Mouse (Mus musculus): ENCODE measurements around the gene Cdon. TPM values are rescaled to one million over a fixed set of nuclear protein-coding genes. Genes with fewer than 3 reads are reported as not detected.
A peak's percentile ranks its signal among the peaks of the same experiment; 100 is the strongest.

The Cdon gene
- polyA plus RNA-seq, 1 experiment from 2014 or later: 4.2 TPM

GRCm38 (mm10) chr9:35523541-35523940 is 102.6 kb downstream of the Cdon start:
- no peak overlapping the region for H3K9ac ChIP-seq (replicated peaks; ENCODE audit: low read length)
- 45% methylated on average over 5 of the region's 5 CpGs for WGBS
- H3K4me3 ChIP-seq (ENCODE audit: low read length): no peak overlapping the region
- ATAC-seq (ENCODE audit: low FRiP score, low TSS enrichment): no peak; the same call in 1 of the 2 replicates
- no peak overlapping the region for H3K27ac ChIP-seq (ENCODE audit: low read length)
- no peaks in the 10 kb centered on the region for H3K27me3 ChIP-seq (ENCODE audit: insufficient read depth, low read length)
- peaks cover 7% of the 10 kb centered on the region; the same call in 1 of the 2 replicates for H3K4me1 ChIP-seq (ENCODE audit: insufficient read depth, low read length)
- H3K36me3 ChIP-seq (ENCODE audit: insufficient read depth, low read length): no peaks in the 10 kb centered on the region
- no peaks in the 10 kb centered on the region for H3K9me3 ChIP-seq (ENCODE audit: low read length)
- no peak overlapping the region for H3K4me2 ChIP-seq (replicated peaks; ENCODE audit: low read depth, low read length)

GRCm38 (mm10) chr9:35523941-35524411 is 103.0 kb downstream of the Cdon start:
- no peaks in the 10 kb centered on the region for H3K9me3 ChIP-seq (ENCODE audit: low read length)

GRCm38 (mm10) chr9:35529141-35529540 is 108.2 kb downstream of the Cdon start:
- H3K4me1 ChIP-seq (ENCODE audit: insufficient read depth, low read length): no peaks in the 10 kb centered on the region
- H3K36me3 ChIP-seq (ENCODE audit: insufficient read depth, low read length): no peaks in the 10 kb centered on the region
- no peaks in the 10 kb centered on the region for H3K9me3 ChIP-seq (ENCODE audit: low read length)
- H3K9ac ChIP-seq (replicated peaks; ENCODE audit: low read length): no peak overlapping the region
- no peak for ATAC-seq (ENCODE audit: low FRiP score, low TSS enrichment)
- WGBS: 68% methylated on average over 3 of the region's 3 CpGs
- no peak overlapping the region for H3K27ac ChIP-seq (ENCODE audit: low read length)
- no peak overlapping the region for H3K4me3 ChIP-seq (ENCODE audit: low read length)
- no peak overlapping the region for H3K4me2 ChIP-seq (replicated peaks; ENCODE audit: low read depth, low read length)
- no peaks in the 10 kb centered on the region for H3K27me3 ChIP-seq (ENCODE audit: insufficient read depth, low read length)

More at GRCm38 (mm10) chr9:35523941-35524411, 103.0 kb downstream of the Cdon start:
- WGBS: 17% methylated on average over 7 of the region's 7 CpGs
- Histone ChIP-seq H3K27ac (ENCODE audit: low read length) (no peak overlapping the region), H3K9ac (replicated peaks; ENCODE audit: low read length) (no peak overlapping the region), H3K4me1 (ENCODE audit: insufficient read depth, low read length) (peaks cover 7% of the 10 kb centered on the region; the same call in 1 of the 2 replicates), H3K27me3 (ENCODE audit: insufficient read depth, low read length) (no peaks in the 10 kb centered on the region), H3K4me2 (replicated peaks; ENCODE audit: low read depth, low read length) (no peak overlapping the region), H3K4me3 (ENCODE audit: low read length) (no peak overlapping the region), H3K36me3 (ENCODE audit: insufficient read depth, low read length) (no peaks in the 10 kb centered on the region)
- peak; percentile 87 for ATAC-seq (ENCODE audit: low FRiP score, low TSS enrichment)

GRCm38 (mm10) chr9:35529796-35530195 is 108.9 kb downstream of the Cdon start:
- 33% methylated on average over 1 of the region's 1 CpGs for WGBS

GRCm38 (mm10) chr9:35533266-35533665 is 112.3 kb downstream of the Cdon start:
- Histone ChIP-seq H3K9ac (replicated peaks; ENCODE audit: low read length) (no peak overlapping the region), H3K27me3 (ENCODE audit: insufficient read depth, low read length) (no peaks in the 10 kb centered on the region), H3K4me3 (ENCODE audit: low read length) (no peak overlapping the region), H3K9me3 (ENCODE audit: low read length) (no peaks in the 10 kb centered on the region), H3K27ac (ENCODE audit: low read length) (no peak overlapping the region), H3K4me2 (replicated peaks; ENCODE audit: low read depth, low read length) (no peak overlapping the region), H3K4me1 (ENCODE audit: insufficient read depth, low read length) (peaks cover 12% of the 10 kb centered on the region), H3K36me3 (ENCODE audit: insufficient read depth, low read length) (no peaks in the 10 kb centered on the region)
- WGBS: 33% methylated on average over 9 of the region's 9 CpGs
- ATAC-seq (ENCODE audit: low FRiP score, low TSS enrichment): no peak

More at GRCm38 (mm10) chr9:35529796-35530195, 108.9 kb downstream of the Cdon start:
- Histone ChIP-seq H3K4me3 (ENCODE audit: low read length) (no peak overlapping the region), H3K4me2 (replicated peaks; ENCODE audit: low read depth, low read length) (no peak overlapping the region), H3K4me1 (ENCODE audit: insufficient read depth, low read length) (no peaks in the 10 kb centered on the region), H3K36me3 (ENCODE audit: insufficient read depth, low read length) (no peaks in the 10 kb centered on the region), H3K9me3 (ENCODE audit: low read length) (no peaks in the 10 kb centered on the region), H3K27me3 (ENCODE audit: insufficient read depth, low read length) (no peaks in the 10 kb centered on the region), H3K9ac (replicated peaks; ENCODE audit: low read length) (no peak overlapping the region), H3K27ac (ENCODE audit: low read length) (no peak overlapping the region)
- no peak for ATAC-seq (ENCODE audit: low FRiP score, low TSS enrichment)

- Histone ChIP-seq H3K36me3 (ENCODE audit: insufficient read depth, low read length) (no peaks in the 10 kb centered on the region), H3K9ac (replicated peaks; ENCODE audit: low read length) (no peak overlapping the region), H3K4me3 (ENCODE audit: low read length) (no peak overlapping the region), H3K27me3 (ENCODE audit: insufficient read depth, low read length) (no peaks in the 10 kb centered on the region), H3K4me1 (ENCODE audit: insufficient read depth, low read length) (peaks cover 24% of the 10 kb centered on the region), H3K9me3 (ENCODE audit: low read length) (no peaks in the 10 kb centered on the region), H3K27ac (ENCODE audit: low read length) (no peak overlapping the region), H3K4me2 (replicated peaks; ENCODE audit: low read depth, low read length) (no peak overlapping the region)
- peak; percentile 77 for ATAC-seq (ENCODE audit: low FRiP score, low TSS enrichment)
- 4% methylated on average over 2 of the region's 2 CpGs for WGBS
Measured at GRCm38 (mm10) chr9:35535110-35535509, 114.2 kb downstream of the Cdon start.

GRCm38 (mm10) chr9:35535876-35536275 is 114.9 kb downstream of the Cdon start:
- 85% methylated on average over 4 of the region's 4 CpGs for WGBS
- Histone ChIP-seq H3K36me3 (ENCODE audit: insufficient read depth, low read length) (no peaks in the 10 kb centered on the region), H3K9ac (replicated peaks; ENCODE audit: low read length) (no peak overlapping the region), H3K4me3 (ENCODE audit: low read length) (no peak overlapping the region), H3K27me3 (ENCODE audit: insufficient read depth, low read length) (no peaks in the 10 kb centered on the region), H3K9me3 (ENCODE audit: low read length) (no peaks in the 10 kb centered on the region), H3K4me2 (replicated peaks; ENCODE audit: low read depth, low read length) (no peak overlapping the region), H3K4me1 (ENCODE audit: insufficient read depth, low read length) (peaks cover 24% of the 10 kb centered on the region), H3K27ac (ENCODE audit: low read length) (no peak overlapping the region)
- no peak for ATAC-seq (ENCODE audit: low FRiP score, low TSS enrichment)

- H3K27ac ChIP-seq (ENCODE audit: low read length): peak overlapping the region; percentile 20; the same call in 1 of the 2 replicates
- no peaks in the 10 kb centered on the region for H3K36me3 ChIP-seq (ENCODE audit: insufficient read depth, low read length)
- peaks cover 24% of the 10 kb centered on the region for H3K4me1 ChIP-seq (ENCODE audit: insufficient read depth, low read length)
- no peak overlapping the region for H3K4me2 ChIP-seq (replicated peaks; ENCODE audit: low read depth, low read length)
- H3K4me3 ChIP-seq (ENCODE audit: low read length): no peak overlapping the region
- no peak overlapping the region for H3K9ac ChIP-seq (replicated peaks; ENCODE audit: low read length)
- no peak for ATAC-seq (ENCODE audit: low FRiP score, low TSS enrichment)
- 63% methylated on average over 13 of the region's 13 CpGs for WGBS
- no peaks in the 10 kb centered on the region for H3K9me3 ChIP-seq (ENCODE audit: low read length)
- H3K27me3 ChIP-seq (ENCODE audit: insufficient read depth, low read length): no peaks in the 10 kb centered on the region
Measured at GRCm38 (mm10) chr9:35539001-35539750, 118.2 kb downstream of the Cdon start.

- 81% methylated on average over 5 of the region's 5 CpGs for WGBS
- H3K4me3 ChIP-seq (ENCODE audit: low read length): no peak overlapping the region
- H3K27ac ChIP-seq (ENCODE audit: low read length): no peak overlapping the region
- no peak overlapping the region for H3K9ac ChIP-seq (replicated peaks; ENCODE audit: low read length)
- H3K4me2 ChIP-seq (replicated peaks; ENCODE audit: low read depth, low read length): no peak overlapping the region
- H3K4me1 ChIP-seq (ENCODE audit: insufficient read depth, low read length): peaks cover 24% of the 10 kb centered on the region
- H3K9me3 ChIP-seq (ENCODE audit: low read length): no peaks in the 10 kb centered on the region
- no peaks in the 10 kb centered on the region for H3K27me3 ChIP-seq (ENCODE audit: insufficient read depth, low read length)
- no peak for ATAC-seq (ENCODE audit: low FRiP score, low TSS enrichment)
- no peaks in the 10 kb centered on the region for H3K36me3 ChIP-seq (ENCODE audit: insufficient read depth, low read length)
Measured at GRCm38 (mm10) chr9:35541024-35541423, 120.1 kb downstream of the Cdon start.

GRCm38 (mm10) chr9:35541488-35541887 is 120.6 kb downstream of the Cdon start:
- WGBS: 7% methylated on average over 6 of the region's 6 CpGs
- Histone ChIP-seq H3K4me3 (ENCODE audit: low read length) (no peak overlapping the region), H3K27ac (ENCODE audit: low read length) (no peak overlapping the region), H3K9me3 (ENCODE audit: low read length) (no peaks in the 10 kb centered on the region), H3K27me3 (ENCODE audit: insufficient read depth, low read length) (no peaks in the 10 kb centered on the region), H3K36me3 (ENCODE audit: insufficient read depth, low read length) (no peaks in the 10 kb centered on the region), H3K9ac (replicated peaks; ENCODE audit: low read length) (no peak overlapping the region), H3K4me2 (replicated peaks; ENCODE audit: low read depth, low read length) (no peak overlapping the region), H3K4me1 (ENCODE audit: insufficient read depth, low read length) (peaks cover 24% of the 10 kb centered on the region)
- ATAC-seq (ENCODE audit: low FRiP score, low TSS enrichment): peak; percentile 64
